Mouse (Mus musculus) C2C12 (cell line): ENCODE data around the gene Flnb.

Experiments
- CEBPB ChIP-seq: IDR thresholded peaks from one replicate; pipeline ENCODE4 v1.6.1; 2011; ENCODE audit warnings: low read depth, mild to moderate bottlenecking, control low read depth, moderate library complexity
- CTCF ChIP-seq: IDR thresholded peaks from one replicate; pipeline ENCODE4 v1.5.1; 2011; ENCODE audit not compliant: control insufficient read depth, insufficient read depth, insufficient read length
- MAX ChIP-seq: IDR thresholded peaks from one replicate; pipeline ENCODE4 v1.6.1; 2011; ENCODE audit warnings: mild to moderate bottlenecking, control low read depth
- USF1 ChIP-seq: IDR thresholded peaks from one replicate; pipeline ENCODE4 v1.6.1; 2011; ENCODE audit warnings: low read depth, mild to moderate bottlenecking, control low read depth, moderate library complexity

GRCm38 (mm10) chr14:7789266-7790030 lies 28.3 kb upstream of the Flnb start:
- no peak for TF ChIP-seq CTCF
- TF ChIP-seq CEBPB: no peak
- TF ChIP-seq MAX: no peak
- no peak for TF ChIP-seq USF1
